Mouse (Mus musculus) gastrocnemius, postnatal 4 days (tissue): ENCODE data around the gene Msn. TPM values are rescaled to one million over a fixed set of nuclear protein-coding genes. Genes with fewer than 3 reads are reported as not detected.
"Not testable (repeated sequence)": the region's sequence is repeated elsewhere in the genome, so short reads cannot be mapped to it uniquely, and the experiment has no call there.

Source experiments
- DNase-seq, 2 experiments: peaks; one replicate each; pipeline ENCODE4 v3.0.0; 2021 to 2022; ENCODE audit warnings: low spot score in 2 of 2, mixed read lengths in 2 of 2
- total RNA-seq, 2 experiments: library from RNA; stranded (reverse); gene quantifications; 2 replicates each; pipeline ENCODE4 v1.2.3; 2021

The Msn gene
- total RNA-seq, 2 experiments from 2014 or later = 119 to 121 TPM

GRCm38 (mm10) chrX:96139262-96139661 is 43.4 kb downstream of the Msn start:
- DNase-seq = no peak

GRCm38 (mm10) chrX:96144960-96145488 is 49.2 kb downstream of the Msn start:
- no peak for DNase-seq

- no peak for DNase-seq
Measured at GRCm38 (mm10) chrX:96148217-96148616, 52.4 kb downstream of the Msn start.

GRCm38 (mm10) chrX:96153362-96153761 is 57.5 kb downstream of the Msn start:
- DNase-seq = no peak

GRCm38 (mm10) chrX:96157936-96158335 is 62.1 kb downstream of the Msn start:
- DNase-seq = no peak

- peak in 1 of 2 experiments; percentile 14 for DNase-seq
Measured at GRCm38 (mm10) chrX:96162571-96162970, 66.7 kb downstream of the Msn start.

- no peak for DNase-seq
Measured at GRCm38 (mm10) chrX:96171645-96172388, 76.0 kb downstream of the Msn start.

GRCm38 (mm10) chrX:96178437-96178836 is 82.6 kb downstream of the Msn start:
- peak in 1 of 2 experiments; percentile 9 for DNase-seq

- no peak for DNase-seq
Measured at GRCm38 (mm10) chrX:96184100-96184732, 88.4 kb downstream of the Msn start.

GRCm38 (mm10) chrX:96205143-96205542 is 109.3 kb downstream of the Msn start:
- not testable (repeated sequence) for DNase-seq

- no peak for DNase-seq
Measured at GRCm38 (mm10) chrX:96206872-96207271, 111.0 kb downstream of the Msn start.

GRCm38 (mm10) chrX:96218088-96218487 is 122.2 kb downstream of the Msn start:
- DNase-seq = no peak

Other genes starting within 250 kb of the Msn start
- 10 to 100 TPM; 26.3 to 33.0 TPM for gene Las1l, start 139.1 kb upstream of the Msn start, total RNA-seq
- under 1 TPM in 1 of 2 experiments, not detected in 1; 0.23 TPM for gene Vsig4, start 197.4 kb downstream of the Msn start, total RNA-seq